Mouse (Mus musculus) left cerebral cortex, adult 18-20 months (tissue): ENCODE data around the gene Pax8. TPM values are rescaled to one million over a fixed set of nuclear protein-coding genes. Genes with fewer than 3 reads are reported as not detected.

Source experiments
- DNase-seq, 2 experiments: peaks; one replicate each; pipeline ENCODE4 v3.0.0; 2021 to 2022; ENCODE audit warnings: low spot score in 2 of 2, mixed read lengths in 1 of 2
- total RNA-seq, 2 experiments: library from RNA; stranded (reverse); gene quantifications; 2 replicates each; pipeline ENCODE4 v1.2.3; 2021

Gene Pax8
- total RNA-seq, 2 experiments from 2014 or later = not detected

DNA sequence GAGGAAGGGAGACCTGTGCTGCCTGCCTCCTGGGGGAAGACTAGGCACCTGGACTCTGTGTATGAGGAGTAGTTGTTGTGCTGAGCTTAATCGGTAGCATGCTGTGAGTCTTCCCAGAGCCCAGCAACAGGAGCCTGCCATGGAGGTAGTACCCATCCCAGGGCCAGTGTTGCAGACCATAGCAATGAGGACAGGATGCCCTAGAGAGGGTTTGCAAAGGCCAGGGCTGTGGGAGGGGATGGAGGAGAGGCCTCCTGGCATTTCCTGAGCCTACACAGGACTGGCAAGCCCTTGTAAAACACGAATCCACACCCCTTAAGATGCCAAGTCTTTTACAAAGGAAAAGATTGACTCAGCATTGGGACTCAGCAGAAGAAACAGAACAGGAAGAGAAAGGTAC lies 58.3 kb downstream of the Pax8 start:
- no peak for DNase-seq

DNA sequence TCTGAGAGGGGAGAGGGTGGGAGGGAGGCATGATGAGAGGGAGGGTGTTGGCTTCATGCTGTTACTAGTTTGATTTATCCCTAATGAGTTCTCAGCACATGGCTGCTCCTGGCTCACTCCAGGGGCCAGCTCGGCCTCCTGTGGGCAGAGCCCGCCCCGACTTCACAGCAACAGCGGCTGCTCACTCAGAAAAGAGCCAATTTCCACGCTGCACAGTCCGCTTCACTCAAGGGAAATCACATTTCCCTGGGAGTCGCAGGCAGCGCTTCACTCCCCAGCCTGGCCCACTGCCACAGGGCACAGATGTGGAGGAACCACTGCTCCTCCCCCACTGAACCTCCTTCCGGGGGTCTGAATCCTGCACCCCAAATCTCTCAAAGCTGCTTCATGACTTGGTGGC lies 58.7 kb downstream of the Pax8 start:
- no peak for DNase-seq

DNA sequence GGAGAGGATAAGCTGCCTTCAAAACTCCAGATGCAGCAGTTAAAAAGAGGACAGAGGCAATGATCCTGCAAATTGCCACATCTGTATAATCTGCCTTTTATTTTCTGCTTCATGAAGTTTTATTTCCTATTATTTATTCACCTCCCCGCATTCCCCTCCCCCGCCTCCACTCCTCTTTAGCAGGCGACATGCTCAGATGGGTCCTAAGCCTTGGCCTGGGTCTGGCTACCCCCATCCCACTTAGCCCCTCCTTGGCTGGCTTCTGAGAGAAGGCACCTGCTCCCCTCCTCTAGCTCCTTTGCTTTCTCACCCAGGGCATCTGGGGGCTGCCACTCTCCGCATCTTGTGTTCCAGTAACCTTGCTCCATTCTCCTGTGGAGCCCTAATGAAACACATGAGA lies 61.7 kb downstream of the Pax8 start:
- no peak for DNase-seq

DNA sequence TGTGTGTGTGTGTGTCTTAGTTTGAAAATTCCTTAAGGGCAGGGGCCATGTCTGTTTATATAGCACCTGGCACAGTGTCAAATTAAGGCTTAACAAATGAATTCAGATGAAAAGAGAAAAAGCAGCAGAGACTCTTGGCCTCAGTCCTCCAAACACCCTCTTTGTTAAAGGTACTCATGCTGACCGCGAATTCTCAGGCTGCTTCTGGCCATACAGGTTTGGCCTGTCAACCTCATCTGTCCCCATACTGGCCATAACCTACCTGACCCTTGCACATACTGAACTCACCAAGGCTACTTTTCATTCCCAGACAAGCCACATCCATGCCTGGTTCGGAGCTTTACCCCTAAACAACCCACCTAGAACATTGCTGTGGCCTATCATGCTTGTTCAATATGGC lies 62.2 kb downstream of the Pax8 start:
- no peak for DNase-seq

DNA sequence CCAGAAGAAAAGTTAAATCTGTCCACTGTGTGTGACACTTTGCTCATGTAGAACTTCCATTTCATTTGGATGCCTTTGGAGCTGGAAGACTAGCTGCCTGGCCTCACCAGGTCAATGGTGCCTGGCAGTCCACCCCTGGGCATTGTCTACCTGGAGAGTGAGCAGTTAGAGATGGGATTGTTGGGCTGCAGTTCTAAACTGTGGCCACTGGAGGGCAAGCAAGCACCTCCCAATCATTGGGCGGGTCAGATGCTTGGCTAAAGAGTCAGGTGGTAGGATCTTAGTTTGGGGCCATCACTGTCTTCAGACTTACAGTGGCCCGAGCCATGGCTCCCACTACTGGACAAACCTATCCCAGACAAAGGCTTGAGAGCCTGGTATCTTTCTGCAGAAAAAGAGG lies 66.2 kb downstream of the Pax8 start:
- peak; percentile 68 to 70 for DNase-seq

DNA sequence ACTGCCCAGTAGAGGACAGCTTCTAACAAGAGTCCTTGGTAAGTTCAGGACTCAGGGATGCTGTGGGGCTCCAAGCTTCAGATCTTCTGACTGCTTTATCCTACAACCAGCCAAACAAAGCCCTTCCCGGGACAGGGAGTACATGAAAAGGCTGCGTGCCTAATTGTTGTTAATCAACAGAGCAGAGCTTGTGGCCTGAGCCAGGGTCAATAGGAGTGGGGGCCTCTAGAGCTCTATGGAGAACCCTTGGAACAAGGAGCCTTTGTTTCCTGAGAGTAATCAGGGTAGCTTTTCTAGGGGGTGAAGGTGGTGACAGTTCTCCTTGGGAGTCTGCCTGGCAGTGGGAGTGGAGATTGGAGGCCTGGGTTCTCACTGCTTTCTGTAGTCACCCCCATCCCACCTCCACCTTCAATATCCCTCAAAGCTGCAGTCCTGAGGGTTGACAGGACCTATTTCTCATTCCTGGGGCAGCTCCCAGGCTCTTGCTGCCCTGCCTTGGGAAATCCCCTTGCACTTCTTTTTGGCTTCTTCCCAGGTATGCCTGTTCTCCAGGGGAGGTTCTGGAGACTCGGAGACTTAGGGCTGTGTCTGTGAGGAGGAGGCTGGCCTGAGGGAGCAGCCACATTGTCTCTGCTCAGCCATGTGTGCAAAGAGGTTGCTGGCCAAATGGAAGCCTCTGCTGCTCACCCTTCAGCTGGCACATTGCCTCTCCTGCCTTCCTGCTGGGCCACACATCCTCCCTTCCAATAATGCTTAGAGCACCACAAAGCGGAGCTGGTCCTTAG lies 67.5 kb downstream of the Pax8 start:
- no peak for DNase-seq

DNA sequence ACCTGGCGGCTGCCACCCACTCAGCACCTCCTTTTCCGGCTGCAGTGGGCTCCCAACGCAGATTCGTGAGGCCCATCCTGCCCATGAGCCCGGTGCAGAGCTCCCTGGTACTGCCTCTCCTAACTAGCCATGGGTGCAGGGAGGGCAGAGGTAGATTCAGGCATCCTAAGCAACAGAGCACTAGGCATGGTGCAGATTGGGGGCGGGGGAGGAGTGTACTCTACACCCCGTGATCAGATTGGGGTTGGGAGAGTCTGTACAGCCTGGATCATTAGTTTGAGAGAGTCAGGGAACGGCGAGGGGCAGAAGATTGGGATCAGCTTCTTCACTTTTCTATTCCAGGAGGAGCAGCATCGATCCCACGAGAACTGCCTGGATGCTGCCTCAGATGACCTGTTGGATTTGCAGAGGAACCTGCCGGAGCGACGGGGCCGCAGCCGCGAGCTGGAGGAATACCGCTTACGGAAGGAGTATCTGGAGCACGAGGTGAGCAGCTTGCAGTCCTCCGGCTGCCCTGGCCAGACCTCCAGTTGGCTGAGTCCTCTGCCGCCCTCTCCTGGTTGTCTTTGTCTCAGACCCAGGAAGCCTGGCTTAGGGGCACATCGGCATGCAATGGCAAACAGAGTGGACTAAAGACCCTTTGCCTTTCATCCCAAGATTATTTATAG lies 69.9 kb downstream of the Pax8 start:
- DNase-seq = peak; percentile 63 to 69

DNA sequence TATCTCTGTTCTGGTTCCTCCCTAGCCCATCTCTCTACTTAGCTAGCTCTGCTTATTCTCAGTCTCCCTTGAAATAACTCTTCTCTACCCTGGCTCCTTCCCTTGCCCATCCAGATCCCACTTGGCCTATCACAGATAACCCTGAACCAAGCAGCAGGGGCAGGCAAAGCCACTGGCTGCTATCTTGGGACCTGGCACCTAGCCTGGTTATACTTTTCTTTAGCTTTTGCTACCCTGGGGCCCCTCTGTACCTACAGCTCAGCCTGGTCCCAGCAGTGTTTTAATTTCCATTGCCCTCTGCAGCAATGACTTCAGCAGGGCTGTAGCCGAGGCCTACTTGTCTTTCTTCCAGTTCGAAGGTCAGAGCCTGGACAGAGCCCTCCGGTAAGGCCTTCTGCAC lies 74.7 kb downstream of the Pax8 start:
- no peak for DNase-seq

DNA sequence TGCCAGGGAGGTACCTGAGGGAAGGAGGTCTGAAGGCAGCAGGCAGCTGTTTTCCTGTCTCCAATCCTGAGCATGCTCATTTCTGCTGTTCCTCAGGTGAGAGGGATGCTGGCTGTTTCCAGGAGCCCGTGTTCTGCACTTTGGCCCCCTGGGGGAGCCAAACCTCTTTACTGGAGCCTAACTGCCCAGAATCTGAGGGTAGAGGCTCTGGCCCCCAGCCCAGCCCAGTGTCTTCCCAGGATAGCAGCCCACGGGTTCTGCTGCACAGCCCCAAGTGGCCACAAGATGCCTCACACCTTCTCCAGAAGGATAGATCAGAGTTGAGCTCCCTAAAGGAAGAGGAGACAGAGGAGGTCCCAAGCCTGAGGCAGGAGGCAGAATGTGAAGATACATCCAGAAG lies 78.3 kb downstream of the Pax8 start:
- DNase-seq = no peak

DNA sequence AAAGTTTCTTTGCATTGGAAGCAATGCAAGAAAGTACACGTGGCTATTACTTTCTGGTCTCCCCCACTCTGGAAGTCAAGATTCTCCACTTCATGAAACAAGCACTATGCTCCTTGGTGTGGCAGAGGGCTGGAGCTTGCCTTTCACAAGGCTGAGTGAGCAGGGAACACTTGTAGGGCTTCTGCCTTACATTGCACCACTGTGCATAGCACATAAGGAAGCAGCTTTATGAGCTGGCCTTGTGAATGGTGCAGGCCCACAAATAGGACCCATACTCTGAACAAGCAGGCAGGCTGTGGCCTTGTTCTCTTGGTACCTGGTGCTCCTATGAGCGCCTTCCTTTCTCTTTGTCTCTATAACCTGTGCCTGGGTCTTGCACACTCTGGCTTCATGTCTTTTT lies 82.1 kb downstream of the Pax8 start:
- no peak for DNase-seq

DNA sequence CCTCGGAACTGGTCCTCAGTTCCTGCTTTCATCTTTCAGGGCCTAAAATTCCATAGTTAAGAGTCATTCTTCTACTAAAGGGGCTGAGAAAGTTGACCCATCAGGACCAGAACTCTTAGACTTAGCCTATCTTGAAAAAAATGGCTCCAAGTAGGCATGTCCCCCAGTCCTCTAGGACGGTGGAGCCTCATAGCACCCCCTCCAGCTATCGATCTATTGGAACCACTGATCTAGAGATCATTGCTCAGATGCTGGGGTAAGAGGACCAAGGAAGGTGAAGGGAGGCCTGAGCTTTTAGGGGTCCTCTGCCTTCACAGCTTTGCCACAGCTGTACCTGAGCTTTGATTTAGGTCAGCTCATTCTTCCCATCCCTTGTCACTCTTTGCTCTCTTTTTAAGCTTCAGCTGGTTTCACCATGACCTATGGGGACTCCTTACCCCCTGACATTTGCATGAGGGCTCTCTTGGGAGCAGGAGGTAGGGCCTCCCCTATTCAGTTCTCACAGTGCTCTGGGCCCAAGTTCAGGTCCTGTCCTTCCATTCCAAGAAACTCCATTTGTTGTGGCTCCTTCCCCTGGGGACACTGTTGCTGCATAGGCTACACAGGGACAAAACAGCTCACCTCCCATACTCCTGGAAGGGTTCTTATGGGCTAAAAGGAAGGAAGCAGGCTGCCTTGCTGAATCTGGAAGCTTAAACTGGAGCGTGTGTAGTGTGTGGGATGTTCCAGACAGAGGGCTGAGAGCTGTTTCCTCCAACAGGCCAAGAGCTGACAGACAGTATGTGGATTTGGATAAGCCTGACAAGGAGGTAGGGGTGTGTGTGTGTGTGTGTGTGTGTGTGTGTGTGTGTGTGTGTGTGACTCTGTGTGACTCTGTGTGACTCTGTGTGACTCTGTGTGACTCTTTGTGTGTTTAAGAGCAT lies 87.8 kb downstream of the Pax8 start:
- DNase-seq = peak; percentile 15 to 51

DNA sequence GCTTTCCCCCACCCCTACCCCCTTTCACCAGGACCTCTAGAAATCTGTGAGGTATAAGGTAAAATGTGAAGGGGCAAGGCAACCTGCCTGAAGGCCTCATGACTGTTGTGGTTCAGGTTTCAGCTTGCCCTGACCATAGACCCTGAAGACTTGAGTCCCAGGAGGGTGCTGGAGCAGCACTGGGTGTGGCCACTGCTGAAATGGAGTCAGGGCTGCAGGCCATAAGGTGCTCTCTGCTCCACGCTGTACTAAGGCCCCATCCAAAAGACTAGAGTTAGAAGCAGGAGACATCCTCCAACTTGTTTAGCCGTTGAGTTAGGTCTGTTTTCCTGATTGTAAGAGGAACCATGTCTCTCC lies 88.5 kb downstream of the Pax8 start:
- DNase-seq = no peak

DNA sequence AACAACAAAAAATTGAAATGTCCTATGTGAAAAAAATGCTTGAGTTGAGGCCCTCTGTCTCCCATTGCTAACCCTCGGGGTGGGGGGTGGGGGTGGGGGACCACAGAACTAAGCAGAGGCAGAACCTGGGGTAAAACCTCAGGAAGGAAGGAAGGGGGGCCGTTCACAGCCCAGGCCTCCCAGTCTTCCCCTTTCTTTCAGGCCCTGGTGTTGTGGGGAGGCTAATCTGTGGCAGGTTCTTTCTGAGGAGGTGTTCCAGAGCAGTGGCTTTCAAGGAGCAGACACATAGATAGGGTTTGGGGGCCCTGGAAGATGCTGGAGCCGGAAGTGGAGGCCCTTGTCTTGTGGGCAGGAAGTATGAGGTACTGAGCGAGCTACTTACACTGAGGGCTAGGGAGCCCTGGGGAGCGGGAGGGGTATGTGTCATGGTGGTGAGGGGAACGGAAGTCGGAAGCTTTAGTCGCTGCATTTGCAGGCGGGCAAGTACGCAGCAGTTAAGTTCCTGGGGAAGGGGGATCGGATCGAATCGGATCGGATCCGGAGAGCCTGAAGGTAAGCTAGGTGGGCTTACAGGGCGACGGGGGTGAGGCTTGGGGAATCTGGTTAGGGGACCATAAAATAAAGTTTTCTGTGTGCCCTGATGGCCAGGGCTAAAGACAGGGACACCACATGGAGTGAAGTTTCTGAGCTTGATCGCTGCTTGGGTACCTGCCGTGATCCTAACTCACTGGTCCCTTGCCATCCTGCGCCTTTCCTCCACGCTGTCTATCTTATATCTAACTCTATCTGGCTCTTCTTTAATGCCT lies 89.0 kb downstream of the Pax8 start:
- DNase-seq = no peak

DNA sequence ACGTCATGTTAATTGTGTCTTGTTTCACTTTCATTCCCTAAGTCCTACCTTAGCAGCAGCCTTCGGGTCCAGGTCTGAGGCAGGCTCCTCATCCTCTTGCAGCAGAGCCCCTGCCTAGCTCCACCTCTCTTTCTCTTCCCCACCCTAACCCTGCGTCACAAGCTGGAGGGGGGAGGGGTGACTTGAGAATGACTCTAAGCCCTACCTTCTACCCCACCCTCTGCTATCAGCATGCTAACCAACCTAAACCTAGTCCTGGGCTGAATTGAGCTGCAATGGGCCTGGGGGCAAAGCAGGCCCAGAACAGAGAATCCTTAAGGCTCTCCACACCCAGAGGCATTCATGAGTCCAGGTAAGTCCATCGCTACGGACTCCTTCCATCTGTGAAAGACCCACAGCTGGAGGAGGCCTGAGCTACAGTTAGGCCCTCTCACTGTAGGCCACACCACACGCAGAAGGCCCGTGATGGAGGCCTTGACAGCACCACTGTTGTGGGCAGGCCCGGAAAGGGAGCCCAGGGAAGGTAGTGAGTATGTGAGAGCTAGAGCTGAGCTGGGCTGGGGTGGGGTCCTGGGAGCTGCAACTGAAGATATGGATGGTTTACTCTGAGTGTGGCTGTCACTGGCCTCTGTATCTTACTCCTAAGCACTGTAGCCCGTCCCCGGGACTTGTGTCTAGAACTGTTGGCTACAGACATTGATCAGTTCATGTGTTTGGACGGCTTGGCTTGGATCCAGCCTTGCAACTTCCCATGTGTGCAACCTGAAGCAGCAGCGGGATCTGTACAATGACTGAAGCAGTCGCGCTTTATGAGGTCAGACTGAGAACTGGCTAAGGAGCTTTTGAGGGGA lies 90.1 kb downstream of the Pax8 start:
- no peak for DNase-seq

DNA sequence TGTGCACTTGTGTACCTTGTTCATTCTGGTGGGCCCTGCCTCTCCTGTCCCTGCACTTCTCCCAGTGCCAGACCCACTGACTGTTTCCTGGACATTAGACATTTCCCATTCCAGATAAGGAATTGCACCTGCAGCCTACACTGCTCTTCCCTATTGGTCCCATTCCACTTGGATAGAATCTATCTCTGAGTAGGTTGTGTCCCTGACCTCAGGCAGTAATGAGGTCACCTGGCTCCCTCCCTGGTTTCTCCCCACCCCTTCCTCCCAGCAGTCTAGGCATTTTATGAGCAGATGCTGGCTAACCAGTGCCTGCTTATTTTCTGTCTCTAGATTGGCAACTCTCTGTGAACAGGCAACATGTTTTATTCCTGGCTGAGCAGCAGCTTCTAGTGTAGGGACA lies 91.0 kb downstream of the Pax8 start:
- no peak for DNase-seq

DNA sequence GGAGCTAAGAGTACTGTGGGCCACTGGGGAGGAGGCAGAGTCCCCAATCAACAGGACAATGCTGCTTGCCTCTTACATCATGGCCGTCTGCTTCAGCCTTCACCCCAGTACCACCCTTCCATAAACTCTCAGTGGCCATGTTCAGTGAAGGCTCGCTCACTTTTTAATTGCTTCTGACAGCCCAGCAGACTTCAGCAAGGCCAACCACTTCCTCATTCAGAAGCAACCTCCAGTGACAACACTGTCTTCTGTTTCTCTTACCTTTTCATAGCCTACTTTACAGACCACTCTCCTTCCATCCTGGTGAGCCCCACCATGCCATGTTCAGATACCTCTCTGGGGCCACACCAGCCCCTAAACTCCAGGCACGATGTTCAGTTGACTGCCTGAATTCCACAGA lies 91.8 kb downstream of the Pax8 start:
- DNase-seq = no peak

DNA sequence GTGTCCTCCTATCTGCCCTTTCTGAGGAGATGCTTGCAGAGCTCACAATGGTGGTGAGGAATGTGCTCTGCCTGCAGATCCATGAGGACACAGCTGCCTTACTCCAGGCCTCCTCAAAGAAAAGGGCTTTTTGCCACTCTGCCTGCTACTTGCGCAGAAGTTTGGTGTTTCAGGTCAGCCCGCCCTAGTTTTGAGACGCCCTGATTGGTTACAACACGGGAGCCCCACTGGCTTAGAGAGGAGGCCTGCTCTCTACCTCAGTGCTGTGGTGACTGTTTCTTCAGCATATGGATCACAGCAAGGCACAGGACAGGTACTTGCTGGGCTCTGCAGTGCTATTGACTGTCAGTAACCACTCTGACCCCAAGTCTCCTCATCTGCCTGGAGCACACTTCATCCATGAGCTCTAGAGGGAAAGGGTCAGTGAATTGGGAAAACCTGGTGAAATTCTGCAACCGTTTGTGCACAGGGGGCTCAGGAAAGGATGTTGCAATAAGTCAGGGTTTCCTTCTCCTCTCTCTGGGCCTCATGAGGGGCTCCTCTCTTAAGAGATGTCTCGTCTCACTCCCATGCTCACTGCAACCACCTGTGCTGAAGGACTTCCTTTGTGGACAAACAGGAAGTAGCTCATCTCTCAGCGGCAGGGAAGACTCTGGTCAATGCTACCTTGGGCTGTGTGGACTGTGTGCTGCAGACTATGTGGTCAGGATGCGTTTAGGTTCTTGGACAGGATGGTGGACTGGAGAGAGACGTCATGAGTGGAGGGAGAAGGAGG lies 92.8 kb downstream of the Pax8 start:
- no peak for DNase-seq

DNA sequence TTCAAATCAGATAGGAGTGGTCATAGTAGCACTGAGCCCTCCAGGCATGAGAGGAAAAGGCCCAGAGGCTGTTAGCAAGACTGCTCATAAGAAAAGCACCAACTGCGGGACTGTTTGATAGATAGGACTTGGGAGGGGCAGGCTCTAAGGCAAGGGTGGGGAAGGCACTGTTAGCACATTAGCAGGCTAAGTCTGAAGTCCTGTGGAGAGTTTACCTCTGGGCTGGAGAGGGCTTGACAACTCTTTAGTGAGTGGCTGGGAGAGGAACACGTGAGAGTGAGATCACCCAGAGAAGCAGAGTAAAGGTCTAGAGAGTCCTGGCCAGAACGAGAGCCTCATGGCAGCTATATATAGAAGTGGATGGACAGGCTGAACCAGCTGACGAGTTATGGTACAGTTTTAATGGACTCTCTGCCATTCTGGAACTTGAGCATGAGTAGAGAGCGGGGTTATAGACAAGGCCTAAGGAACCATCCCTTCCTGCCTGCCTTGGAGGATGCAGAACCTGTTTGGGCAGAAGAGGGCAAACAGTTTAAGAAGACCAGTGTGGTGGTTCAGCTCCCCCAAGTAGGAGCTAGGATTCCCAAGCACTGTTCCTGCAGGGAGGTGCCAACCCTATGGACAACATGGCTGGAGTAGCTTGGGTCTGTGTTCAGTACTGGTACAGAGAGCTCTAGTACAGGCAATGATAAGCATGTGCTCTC lies 96.5 kb downstream of the Pax8 start:
- no peak for DNase-seq
